Comparison of ENCODE assay signal across 8 mouse cellular contexts in genomic region chr17:65930960-65931359, GRCm38 (mm10). TPM values are rescaled to one million over a fixed set of nuclear protein-coding genes. Genes with fewer than 3 reads are reported as not detected.
A peak's percentile ranks its signal among the peaks of the same experiment; 100 is the strongest.
DNase-seq lines count a peak whose midpoint lies in the region; ATAC-seq and TF ChIP-seq lines count a peak whose summit lies in the region.

No protein-coding gene starts in this region.

- 0 out of 2 replicates have a peak overlapping the region, but pooled peaks have one; percentile 72 for H3K27ac ChIP-seq in hindbrain, embryonic 13.5 days
- no peak overlapping the region for H3K27ac ChIP-seq in hindbrain, embryonic 16.5 days (ENCODE audit: low read depth, low read length)
- peak overlapping the region; percentile 34; the same call in 1 of the 2 replicates for H3K27ac ChIP-seq in heart, postnatal 0 days (ENCODE audit: low read depth)

- peaks cover 11% of the 10 kb centered on the region for H3K4me1 ChIP-seq in hindbrain, embryonic 13.5 days (replicated peaks)
- no peaks in the 10 kb centered on the region; the same call in 1 of the 2 replicates for H3K4me1 ChIP-seq in hindbrain, embryonic 16.5 days (ENCODE audit: control insufficient read depth, insufficient read depth, low read depth, low read length)
- peaks cover 7% of the 10 kb centered on the region; the same call in 1 of the 2 replicates for H3K4me1 ChIP-seq in heart, postnatal 0 days (ENCODE audit: control insufficient read depth, insufficient read depth)

- no peak overlapping the region for H3K4me2 ChIP-seq in hindbrain, embryonic 13.5 days
- no peak overlapping the region for H3K4me2 ChIP-seq in hindbrain, embryonic 16.5 days (ENCODE audit: low read length)
- no peak overlapping the region for H3K4me2 ChIP-seq in heart, postnatal 0 days (ENCODE audit: low read depth, low read length)

- DNase-seq in NIH3T3 (ENCODE audit: low read depth): peak; percentile 96
- peak; percentile 66 to 70 for DNase-seq in cerebellum, postnatal 25 days
- peak; percentile 71 for DNase-seq in heart, postnatal 0 days (ENCODE audit: low spot score)
- DNase-seq in lung, postnatal 10 days: peak; percentile 81
- DNase-seq in thymus, postnatal 14 days: no peak
- no peak for DNase-seq in spleen, postnatal 10 days (ENCODE audit: low spot score in 2 of 2)

- no peaks in the 10 kb centered on the region for H3K9me3 ChIP-seq in hindbrain, embryonic 13.5 days
- no peaks in the 10 kb centered on the region for H3K9me3 ChIP-seq in hindbrain, embryonic 16.5 days (ENCODE audit: control insufficient read depth, low read length)
- H3K9me3 ChIP-seq in heart, postnatal 0 days (replicated peaks; ENCODE audit: control insufficient read depth, low read length): no peaks in the 10 kb centered on the region

- TF ChIP-seq EP300 in heart, postnatal 0 days (IDR thresholded peaks at IDR 0.05; ENCODE audit: low read depth): no peak

- H3K9ac ChIP-seq in hindbrain, embryonic 13.5 days: no peak overlapping the region
- H3K9ac ChIP-seq in hindbrain, embryonic 16.5 days (ENCODE audit: low read depth, low read length): no peak overlapping the region
- H3K9ac ChIP-seq in heart, postnatal 0 days (replicated peaks; ENCODE audit: low read depth, low read length): no peak overlapping the region

- WGBS in hindbrain, embryonic 13.5 days: 83% methylated on average over 6 of the region's 6 CpGs
- WGBS in hindbrain, embryonic 16.5 days: 70% methylated on average over 6 of the region's 6 CpGs
- WGBS in heart, postnatal 0 days: 62% methylated on average over 6 of the region's 6 CpGs

- no peak overlapping the region for H3K4me3 ChIP-seq in hindbrain, embryonic 13.5 days
- H3K4me3 ChIP-seq in hindbrain, embryonic 16.5 days (ENCODE audit: low read length): no peak overlapping the region
- no peak overlapping the region for H3K4me3 ChIP-seq in heart, postnatal 0 days (ENCODE audit: low read depth, low read length)

- no peak; the same call in 1 of the 2 replicates for ATAC-seq in hindbrain, embryonic 13.5 days (ENCODE audit: low FRiP score)
- ATAC-seq in hindbrain, embryonic 16.5 days: no peak
- ATAC-seq in heart, postnatal 0 days (ENCODE audit: insufficient read depth, low read depth): peak; percentile 70

- H3K27me3 ChIP-seq in hindbrain, embryonic 13.5 days: no peaks in the 10 kb centered on the region
- H3K27me3 ChIP-seq in hindbrain, embryonic 16.5 days (replicated peaks; ENCODE audit: control insufficient read depth, insufficient read depth, low read length): no peaks in the 10 kb centered on the region
- no peaks in the 10 kb centered on the region for H3K27me3 ChIP-seq in heart, postnatal 0 days (ENCODE audit: control insufficient read depth, insufficient read depth, low read length)

- peaks cover 64% of the 10 kb centered on the region for H3K36me3 ChIP-seq in hindbrain, embryonic 13.5 days
- H3K36me3 ChIP-seq in hindbrain, embryonic 16.5 days (ENCODE audit: control insufficient read depth, insufficient read depth, low read length): peaks cover 26% of the 10 kb centered on the region
- peaks cover 38% of the 10 kb centered on the region for H3K36me3 ChIP-seq in heart, postnatal 0 days (replicated peaks; ENCODE audit: control insufficient read depth, insufficient read depth, low read length)

- TF ChIP-seq CTCF in heart, postnatal 0 days (IDR thresholded peaks at IDR 0.05; ENCODE audit: low read depth): no peak

RNA-seq across cellular contexts. Expression of gene Twsg1, which starts 20.1 kb away (rescaled TPM):
- 58.5 and 60.7 TPM in 2 replicates for polyA plus RNA-seq in hindbrain, embryonic 13.5 days (2015; fragmentation: Nextera tagmentation; extraction: Ambion mirVana)
- 48.2 and 52.5 TPM in 2 replicates for polyA plus RNA-seq in hindbrain, embryonic 16.5 days (2015; fragmentation: Nextera tagmentation; extraction: Ambion mirVana)
- total RNA-seq in heart, postnatal 0 days (2014; rRNA removed; ENCODE audit: low replicate concordance): 81.4 and 92.7 TPM in 2 replicates
- 60.0 and 65.8 TPM in 2 replicates for polyA plus RNA-seq in heart, postnatal 0 days (2015; fragmentation: Nextera tagmentation; extraction: Ambion mirVana)

RNA-seq across cellular contexts. Expression of gene Ralbp1, which starts 45.4 kb away (rescaled TPM):
- 56.1 and 58.3 TPM in 2 replicates for polyA plus RNA-seq in hindbrain, embryonic 13.5 days (2015; fragmentation: Nextera tagmentation; extraction: Ambion mirVana)
- polyA plus RNA-seq in hindbrain, embryonic 16.5 days (2015; fragmentation: Nextera tagmentation; extraction: Ambion mirVana): 52.1 and 58.3 TPM in 2 replicates
- 37.9 and 38.6 TPM in 2 replicates for total RNA-seq in heart, postnatal 0 days (2014; rRNA removed; ENCODE audit: low replicate concordance)
- polyA plus RNA-seq in heart, postnatal 0 days (2015; fragmentation: Nextera tagmentation; extraction: Ambion mirVana): 39.0 and 45.8 TPM in 2 replicates

Comparison
In these comparisons a context has a peak if more than half of its experiments do, and no peak if none do; other contexts are left out.
1. DNase-seq: peak in NIH3T3 (single experiment), cerebellum, postnatal 25 days (2 of 2), heart, postnatal 0 days (single experiment) and lung, postnatal 10 days (single experiment); none in thymus, postnatal 14 days (single experiment) and spleen, postnatal 10 days (0 of 2).